Comparison of ENCODE assay signal across 14 mouse cellular contexts in the genomic region with DNA sequence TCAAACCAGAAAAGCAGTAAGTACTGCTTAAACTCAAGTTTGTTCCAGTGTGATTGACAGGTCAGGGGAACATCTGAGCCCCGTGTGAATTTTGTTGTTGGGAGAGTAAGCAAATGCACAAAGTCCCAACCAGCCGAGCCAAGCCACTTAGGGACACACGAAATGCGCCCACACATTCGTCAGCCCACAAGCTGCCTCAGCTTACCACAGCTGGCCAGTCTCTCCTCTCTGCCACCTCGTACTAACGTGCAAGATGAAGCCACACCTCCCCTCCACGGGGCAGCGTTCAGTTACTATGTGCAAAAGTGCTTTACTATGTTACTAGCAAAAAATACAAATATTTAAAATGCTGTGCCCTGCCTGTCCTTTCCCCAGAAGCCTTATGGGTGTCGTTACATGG.
"Had no signal": no experiment of that assay in that cellular context is flagged by ENCODE, and none has a peak within 500 bp of the region (broad histone marks: within the 10 kb centered on the region; RNA-seq: fewer than 3 reads in every experiment).

No protein-coding gene starts in this region.

- H3K27me3 ChIP-seq: neural tube, embryonic 12.5 days; neural tube, embryonic 13.5 days; neural tube, embryonic 15.5 days; stomach, embryonic 15.5 days had no signal

- H3K4me3 ChIP-seq: neural tube, embryonic 12.5 days; neural tube, embryonic 13.5 days; neural tube, embryonic 15.5 days; stomach, embryonic 15.5 days had no signal

- H3K36me3 ChIP-seq: neural tube, embryonic 12.5 days; neural tube, embryonic 13.5 days; neural tube, embryonic 15.5 days; stomach, embryonic 15.5 days had no signal

- H3K27ac ChIP-seq: neural tube, embryonic 12.5 days; neural tube, embryonic 13.5 days; neural tube, embryonic 15.5 days; stomach, embryonic 15.5 days; stomach, postnatal 0 days had no signal

- H3K4me1 ChIP-seq: neural tube, embryonic 12.5 days; stomach, embryonic 15.5 days had no signal

- H3K4me2 ChIP-seq: neural tube, embryonic 12.5 days; neural tube, embryonic 13.5 days; neural tube, embryonic 15.5 days; stomach, embryonic 15.5 days had no signal

- DNase-seq: right cerebral cortex, adult 18-20 months; right cerebral cortex, postnatal 14 days; right cerebral cortex, postnatal 25 days; right cerebral cortex, postnatal 4 days; spleen, adult 18-20 months; thymus, adult 18-20 months; thymus, postnatal 14 days; thymus, postnatal 25 days; thymus, postnatal 36 days had no signal

- H3K9me3 ChIP-seq: neural tube, embryonic 12.5 days; neural tube, embryonic 13.5 days; neural tube, embryonic 15.5 days; stomach, embryonic 15.5 days had no signal

- H3K9ac ChIP-seq: neural tube, embryonic 12.5 days; neural tube, embryonic 13.5 days; neural tube, embryonic 15.5 days; stomach, embryonic 15.5 days had no signal
